Mouse (Mus musculus) liver, postnatal 0 days (tissue): ENCODE results near the gene Thada. TPM values are rescaled to one million over a fixed set of nuclear protein-coding genes. Genes with fewer than 3 reads are reported as not detected.

Experiments
- ATAC-seq: fragments of 200-750 bp; cut with Nextera tagmentation; 2 replicates; pipeline ENCODE4 v1.8.0; 2017; ENCODE audit warnings: mild to moderate bottlenecking, moderate library complexity
- DNase-seq: peaks from one replicate; pipeline ENCODE4 v3.0.0-alpha.2; 2016
- H3K27ac ChIP-seq: fragments of 300-500 bp; sonication (generic); 2 replicates; pipeline ENCODE4 v1.5.1; 2014; ENCODE audit warnings: antibody characterized with exemption, moderate library complexity, mild to moderate bottlenecking, low read depth
- H3K27me3 ChIP-seq: fragments of 300-500 bp; sonication (generic); 2 replicates; pipeline ENCODE4 v1.6.1; 2014; ENCODE audit warnings: low read length, control low read depth, mixed read lengths; ENCODE audit not compliant: insufficient read depth
- H3K36me3 ChIP-seq: fragments of 300-500 bp; sonication (generic); replicated peaks from 2 replicates; pipeline ENCODE4 v1.6.1; 2014; ENCODE audit warnings: mild to moderate bottlenecking, control low read depth, low read length, moderate library complexity, mixed read lengths; ENCODE audit not compliant: insufficient read depth
- H3K4me1 ChIP-seq: fragments of 300-500 bp; sonication (generic); 2 replicates; pipeline ENCODE4 v1.6.1; 2014; ENCODE audit warnings: antibody characterized with exemption, mild to moderate bottlenecking, control low read depth; ENCODE audit not compliant: insufficient read depth
- H3K4me2 ChIP-seq: fragments of 300-500 bp; sonication (generic); 2 replicates; pipeline ENCODE4 v1.6.1; 2014; ENCODE audit warnings: low read depth, mild to moderate bottlenecking, low read length, moderate library complexity, mixed read lengths
- H3K4me3 ChIP-seq: fragments of 300-500 bp; sonication (generic); 2 replicates; pipeline ENCODE4 v1.5.1; 2014; ENCODE audit warnings: low read depth, low read length
- H3K9ac ChIP-seq: fragments of 300-500 bp; sonication (generic); replicated peaks from 2 replicates; pipeline ENCODE4 v1.6.1; 2014; ENCODE audit warnings: mild to moderate bottlenecking, moderate library complexity
- H3K9me3 ChIP-seq: fragments of 300-500 bp; sonication (generic); 2 replicates; pipeline ENCODE4 v1.6.1; 2016; ENCODE audit warnings: mild to moderate bottlenecking, control low read depth, low read length, mixed read lengths
- CTCF ChIP-seq: sonication (generic); IDR thresholded peaks from 2 replicates; pipeline ENCODE4 v1.5.1; 2016; ENCODE audit warnings: antibody characterized with exemption, low read depth
- EP300 ChIP-seq: IDR thresholded peaks from 2 replicates; pipeline ENCODE4 v1.6.1; 2016; ENCODE audit warnings: antibody characterized with exemption, low read depth, mild to moderate bottlenecking
- WGBS: fragments of 180-500 bp; shearing (Covaris S2); extraction: QIAGEN DNeasy Blood & Tissue Kit; methylation state at CpG from one replicate; pipeline ENCODE4 v1.1.7; 2014; ENCODE audit not compliant: insufficient replicate concordance; 5-methylcytosine and 5-hydroxymethylcytosine counted together
- polyA plus RNA-seq: library from polyadenylated mRNA; unstranded; fragments of >200 nt; fragmentation: Nextera tagmentation; extraction: Ambion mirVana; gene quantifications from 2 replicates; pipeline ENCODE4 v1.2.1, GENCODE M21; 2015

Thada gene
- polyA plus RNA-seq, 1 experiment from 2014 or later = 1.2 TPM

DNA sequence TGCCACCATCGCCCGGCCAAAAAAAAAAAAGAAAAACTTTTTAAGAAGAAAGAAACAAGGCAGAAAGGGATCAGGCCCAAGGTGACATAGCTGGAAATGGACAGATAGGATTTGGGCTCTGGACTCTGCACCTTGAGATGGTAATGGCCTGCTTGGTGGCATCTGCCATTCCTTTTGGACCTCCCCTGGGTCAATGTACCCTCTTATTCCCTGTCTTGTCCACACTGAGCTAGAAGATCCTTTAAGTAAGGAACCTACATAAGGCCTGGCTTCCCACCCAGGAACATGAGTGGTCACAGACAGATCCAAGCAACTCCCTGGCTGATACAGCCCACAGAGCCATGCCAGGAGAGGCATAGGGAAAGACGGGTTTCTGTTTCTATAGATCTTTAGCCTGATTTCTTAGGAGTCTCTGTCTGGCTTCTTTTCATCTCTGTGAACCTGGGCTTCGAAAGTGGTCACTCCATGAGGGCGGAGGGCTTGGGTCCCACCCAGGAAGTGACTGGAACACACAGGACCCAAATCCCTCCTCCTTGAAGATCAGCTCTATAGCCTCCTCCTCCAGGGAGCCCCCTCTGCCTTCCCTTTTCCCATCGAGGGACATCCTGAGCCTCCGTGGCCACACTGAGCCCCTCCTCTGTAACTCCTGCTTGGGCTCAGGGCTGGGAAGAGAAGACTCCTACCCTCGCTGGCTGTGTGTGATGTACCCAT is 310.3 kb downstream of the Thada start:
- no peak overlapping the region for H3K4me2 ChIP-seq
- WGBS = 65% methylated on average over 8 of the region's 8 CpGs
- no peaks in the 10 kb centered on the region for H3K9me3 ChIP-seq
- peaks cover 75% of the 10 kb centered on the region for H3K4me1 ChIP-seq
- H3K4me3 ChIP-seq = no peak overlapping the region
- TF ChIP-seq CTCF (no peak), EP300 (no peak)
- H3K9ac ChIP-seq = no peak overlapping the region
- ATAC-seq = no peak
- H3K27ac ChIP-seq = peak overlapping the region; percentile 72; the same call in 1 of the 2 replicates
- no peaks in the 10 kb centered on the region for H3K27me3 ChIP-seq
- no peaks in the 10 kb centered on the region for H3K36me3 ChIP-seq
- DNase-seq = no peak

- Histone ChIP-seq H3K9me3 (no peaks in the 10 kb centered on the region), H3K36me3 (no peaks in the 10 kb centered on the region), H3K4me2 (no peak overlapping the region), H3K4me1 (peaks cover 75% of the 10 kb centered on the region), H3K27me3 (no peaks in the 10 kb centered on the region), H3K27ac (no peak overlapping the region), H3K4me3 (no peak overlapping the region), H3K9ac (no peak overlapping the region)
- ATAC-seq (no peak), DNase-seq (no peak)
- WGBS = 83% methylated on average over 6 of the region's 6 CpGs
- TF ChIP-seq CTCF (no peak), EP300 (no peak)
Measured at GRCm38 (mm10) chr17:84155029-84155338, 311.0 kb downstream of the Thada start.

DNA sequence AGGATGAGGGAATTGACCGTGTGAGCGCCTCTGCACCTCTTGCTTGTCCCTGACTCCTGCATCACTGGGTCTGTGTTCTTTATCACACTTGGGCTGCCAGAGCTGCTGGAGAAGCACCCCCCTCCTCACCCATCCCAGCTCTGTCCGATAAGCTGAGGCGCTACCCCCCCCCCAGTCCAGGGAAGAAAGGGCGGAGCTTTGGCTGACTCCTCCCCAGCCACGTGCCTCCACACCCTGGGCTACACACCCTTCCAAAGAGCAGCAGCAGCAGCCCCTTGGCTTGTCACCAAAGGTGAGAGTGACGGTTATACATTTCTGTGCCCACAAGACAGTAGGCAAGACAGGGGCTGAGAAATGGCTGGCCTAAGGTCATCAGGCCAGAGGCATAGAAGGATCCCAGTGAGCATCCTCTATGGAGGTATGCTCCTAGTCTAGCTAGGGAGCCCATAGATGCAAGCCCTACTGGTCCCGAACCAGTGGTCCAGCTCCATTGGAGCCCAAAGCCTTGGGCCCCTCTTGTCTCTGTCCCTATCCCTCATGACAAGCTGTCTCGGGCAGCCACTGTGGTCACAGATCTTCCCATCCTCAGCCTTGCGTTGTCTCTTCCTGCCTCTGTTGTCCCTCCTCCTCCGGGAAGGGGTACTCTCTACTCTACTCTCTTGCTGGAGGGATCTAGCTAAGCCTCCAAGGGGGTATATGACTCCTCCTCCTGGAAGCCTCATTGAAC is 311.5 kb downstream of the Thada start:
- Histone ChIP-seq H3K27me3 (no peaks in the 10 kb centered on the region), H3K36me3 (no peaks in the 10 kb centered on the region), H3K4me3 (no peak overlapping the region), H3K4me1 (peaks cover 80% of the 10 kb centered on the region), H3K9ac (no peak overlapping the region), H3K4me2 (no peak overlapping the region), H3K9me3 (no peaks in the 10 kb centered on the region), H3K27ac (0 out of 2 replicates have a peak overlapping the region, but pooled peaks have one; percentile 72)
- peak; percentile 18; the same call in 1 of the 2 replicates for ATAC-seq
- 54% methylated on average over 11 of the region's 11 CpGs for WGBS
- TF ChIP-seq CTCF (no peak), EP300 (no peak; the same call in 1 of the 2 replicates)
- DNase-seq = peak; percentile 58

DNA sequence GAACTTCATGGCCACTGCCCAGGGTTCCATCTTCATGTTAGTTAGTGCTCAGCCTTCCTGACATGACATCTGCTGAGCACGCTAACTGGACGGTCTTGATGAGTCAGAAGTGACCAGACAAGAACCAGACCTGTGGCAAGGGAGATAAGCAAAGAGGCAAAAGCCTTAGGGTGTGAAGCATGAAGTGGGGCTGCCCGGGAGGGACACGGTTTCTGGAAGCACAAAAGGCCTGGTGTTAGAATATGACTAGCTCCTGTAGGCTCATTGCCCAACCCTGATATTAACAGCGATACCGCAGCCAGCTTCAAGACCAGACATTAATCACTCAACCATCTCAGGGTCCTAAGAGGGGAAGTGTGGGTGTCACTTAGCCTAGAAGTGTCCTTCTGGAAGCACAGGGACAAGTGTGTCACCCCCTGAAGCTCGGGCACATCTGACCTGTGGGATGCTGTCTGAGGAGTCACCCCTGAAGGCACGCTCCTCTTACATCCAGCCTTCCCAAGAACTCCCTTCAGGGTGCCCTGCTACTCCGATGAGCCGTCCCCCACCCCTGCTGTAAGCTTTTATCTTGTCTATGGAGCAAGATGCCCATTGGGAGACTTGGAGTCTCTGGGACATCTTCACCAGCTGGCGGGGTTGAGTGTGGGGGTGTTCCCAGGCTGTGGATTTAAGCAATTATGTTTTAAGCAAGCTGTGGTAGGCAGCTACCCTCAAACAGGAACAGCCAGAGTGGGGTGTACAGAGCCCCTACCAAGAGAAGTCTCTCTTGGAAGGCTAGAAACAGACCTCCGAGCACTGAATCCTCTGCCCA is 312.8 kb downstream of the Thada start:
- H3K4me2 ChIP-seq = peak overlapping the region; percentile 45; the same call in 1 of the 2 replicates
- WGBS = 56% methylated on average over 12 of the region's 12 CpGs
- TF ChIP-seq CTCF (no peak), EP300 (peak; percentile 79)

GRCm38 (mm10) chr17:84152206-84152975 is 313.6 kb downstream of the Thada start:
- H3K36me3 ChIP-seq = no peaks in the 10 kb centered on the region
- no peak overlapping the region; the same call in 1 of the 2 replicates for H3K9ac ChIP-seq
- no peaks in the 10 kb centered on the region for H3K9me3 ChIP-seq
- ATAC-seq (no peak), DNase-seq (no peak)
- WGBS = 57% methylated on average over 6 of the region's 6 CpGs
- H3K27ac ChIP-seq = peak overlapping the region; percentile 72
- peaks cover 86% of the 10 kb centered on the region for H3K4me1 ChIP-seq
- no peaks in the 10 kb centered on the region for H3K27me3 ChIP-seq
- TF ChIP-seq EP300 (no peak), CTCF (no peak)
- no peak overlapping the region for H3K4me3 ChIP-seq
- peak overlapping the region; percentile 45; the same call in 1 of the 2 replicates for H3K4me2 ChIP-seq

More for the DNA sequence above, 312.8 kb downstream of the Thada start:
- peaks cover 86% of the 10 kb centered on the region for H3K4me1 ChIP-seq
- H3K9me3 ChIP-seq = no peaks in the 10 kb centered on the region
- H3K4me3 ChIP-seq = no peak overlapping the region
- no peak overlapping the region; the same call in 1 of the 2 replicates for H3K9ac ChIP-seq
- DNase-seq (peak; percentile 42), ATAC-seq (peak; percentile 59)
- H3K27me3 ChIP-seq = no peaks in the 10 kb centered on the region
- H3K27ac ChIP-seq = peak overlapping the region; percentile 72
- no peaks in the 10 kb centered on the region for H3K36me3 ChIP-seq
